Mouse (Mus musculus): ENCODE results near the gene Pramel1. TPM values are rescaled to one million over a fixed set of nuclear protein-coding genes. Genes with fewer than 3 reads are reported as not detected.

Gene Pramel1
- polyA plus RNA-seq (2015; fragmentation: Illumina TruSeq; extraction: RNeasy Lipid Tissue Mini Kit (QIAGEN cat#74804); ENCODE audit: low read depth, low replicate concordance) = not detected

DNA sequence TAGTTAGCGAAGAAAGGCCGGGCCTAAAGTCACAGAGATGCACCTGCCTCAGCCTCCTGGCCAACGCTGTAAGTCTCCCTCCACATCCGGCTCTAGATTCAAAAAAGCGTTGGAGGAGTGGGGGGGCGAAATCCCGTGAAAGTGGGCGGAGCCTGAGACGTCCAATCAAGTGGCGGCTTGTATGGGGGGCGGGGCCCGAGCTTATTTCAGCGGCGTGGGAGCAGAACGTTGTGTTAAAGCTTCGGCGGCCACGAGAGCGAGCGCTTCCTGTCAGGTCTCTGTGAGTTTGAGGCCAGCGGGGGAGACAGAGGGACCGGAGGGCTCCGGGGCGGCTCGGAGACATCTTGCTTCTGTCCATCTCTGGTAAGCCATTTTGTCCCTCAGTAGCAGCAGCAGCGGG lies at the start of gene Pramel1:
Pramel1 (plus strand) TSS at position 248 of the 400 bp plus-strand sequence.

DNA sequence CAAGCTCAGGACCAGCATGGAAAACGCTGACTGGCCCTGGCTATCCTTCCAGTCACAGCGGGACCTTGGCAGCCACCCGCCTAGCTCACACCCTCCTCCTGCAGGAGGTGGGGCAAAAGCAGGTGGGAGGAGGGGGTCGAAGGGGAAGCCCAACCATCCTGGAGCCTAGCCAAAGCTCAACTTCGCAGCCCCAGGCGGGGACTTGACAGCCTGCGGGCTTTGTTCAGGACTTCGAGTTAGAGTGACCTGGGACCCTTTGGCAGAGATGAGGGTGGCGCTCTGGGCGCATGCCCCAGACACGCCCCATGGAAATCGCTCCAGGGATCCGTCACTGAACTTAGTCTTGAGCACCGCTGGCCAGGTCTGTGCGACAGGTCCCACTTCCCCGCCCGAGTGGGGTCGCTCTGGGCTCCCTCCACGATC lies 44.7 kb upstream of the Pramel1 start, which contains the start of gene Lrrc38:
Lrrc38 (plus strand) TSS at position 274 of the 423 bp plus-strand sequence.

DNA sequence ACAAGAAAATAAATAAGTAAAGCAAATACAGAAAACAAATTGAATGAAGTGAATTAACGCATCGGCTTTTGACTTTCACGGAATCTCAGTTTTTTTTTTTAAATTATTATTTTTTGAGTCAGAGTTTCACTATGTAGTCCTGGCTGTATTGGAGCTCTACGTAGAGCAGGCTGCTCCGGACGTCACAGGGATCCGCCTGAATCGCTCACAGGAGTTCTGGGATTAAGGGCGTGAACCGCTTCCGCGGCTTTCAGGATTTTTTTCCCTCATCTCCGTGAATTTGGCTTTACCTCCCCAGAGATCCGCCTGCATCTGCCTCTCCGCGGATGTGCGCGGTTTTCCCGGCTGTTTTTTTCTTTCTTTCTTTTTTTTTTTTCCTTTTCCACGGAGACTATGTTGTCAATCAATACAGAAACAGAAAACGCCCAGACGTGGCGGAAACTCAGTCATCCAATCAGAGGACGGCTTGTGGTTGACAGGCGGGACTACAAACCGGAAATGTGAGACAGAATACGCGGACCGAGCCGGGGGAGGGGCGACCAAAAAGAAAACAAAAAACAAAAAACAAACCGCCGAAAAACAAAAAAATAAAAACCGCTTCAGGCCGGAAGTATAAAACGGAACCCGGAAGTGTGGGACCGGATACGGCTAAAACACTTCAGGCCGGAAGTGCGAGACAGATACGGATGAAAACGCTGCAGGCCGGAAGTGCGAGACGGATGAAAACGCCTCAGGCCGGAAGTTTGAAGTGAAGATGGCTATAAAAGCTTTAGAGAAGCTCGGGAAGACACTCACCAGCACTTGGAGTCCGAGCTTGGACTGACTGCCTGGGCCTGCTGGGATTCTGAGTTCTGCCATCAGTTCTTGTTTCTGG lies 18.2 kb downstream of the Pramel1 start, which contains the start of gene Pramef8:
Pramef8 (plus strand) TSS at position 208 of the 874 bp plus-strand sequence.

Other genes with a start within 250 kb of the Pramel1 start
- gene Prdm2, start 181.4 kb upstream of the Pramel1 start, polyA plus RNA-seq (2015; fragmentation: Illumina TruSeq; extraction: RNeasy Lipid Tissue Mini Kit (QIAGEN cat#74804); ENCODE audit: low read depth, low replicate concordance) = 20.4 TPM
- gene Pdpn, start 94.9 kb upstream of the Pramel1 start, polyA plus RNA-seq (2015; fragmentation: Illumina TruSeq; extraction: RNeasy Lipid Tissue Mini Kit (QIAGEN cat#74804); ENCODE audit: low read depth, low replicate concordance) = 15.5 TPM
- 3.2 TPM for gene Lrrc38, start 44.7 kb upstream of the Pramel1 start, polyA plus RNA-seq (2015; fragmentation: Illumina TruSeq; extraction: RNeasy Lipid Tissue Mini Kit (QIAGEN cat#74804); ENCODE audit: low read depth, low replicate concordance)
- gene Pramef8, start 18.0 kb downstream of the Pramel1 start, polyA plus RNA-seq (2015; fragmentation: Illumina TruSeq; extraction: RNeasy Lipid Tissue Mini Kit (QIAGEN cat#74804); ENCODE audit: low read depth, low replicate concordance) = 13.8 TPM
- not detected for gene Oog4, start 55.9 kb downstream of the Pramel1 start, polyA plus RNA-seq (2015; fragmentation: Illumina TruSeq; extraction: RNeasy Lipid Tissue Mini Kit (QIAGEN cat#74804); ENCODE audit: low read depth, low replicate concordance)
- gene Gm13043, start 116.9 kb downstream of the Pramel1 start, polyA plus RNA-seq (2015; fragmentation: Illumina TruSeq; extraction: RNeasy Lipid Tissue Mini Kit (QIAGEN cat#74804); ENCODE audit: low read depth, low replicate concordance) = not detected
- gene Gm13040, start 141.5 kb downstream of the Pramel1 start, polyA plus RNA-seq (2015; fragmentation: Illumina TruSeq; extraction: RNeasy Lipid Tissue Mini Kit (QIAGEN cat#74804); ENCODE audit: low read depth, low replicate concordance) = not detected
- not detected for gene BC080695, start 157.3 kb downstream of the Pramel1 start, polyA plus RNA-seq (2015; fragmentation: Illumina TruSeq; extraction: RNeasy Lipid Tissue Mini Kit (QIAGEN cat#74804); ENCODE audit: low read depth, low replicate concordance)
- gene Gm13057, start 157.3 kb downstream of the Pramel1 start, polyA plus RNA-seq (2015; fragmentation: Illumina TruSeq; extraction: RNeasy Lipid Tissue Mini Kit (QIAGEN cat#74804); ENCODE audit: low read depth, low replicate concordance) = not detected
- not detected for gene Gm13083, start 220.6 kb downstream of the Pramel1 start, polyA plus RNA-seq (2015; fragmentation: Illumina TruSeq; extraction: RNeasy Lipid Tissue Mini Kit (QIAGEN cat#74804); ENCODE audit: low read depth, low replicate concordance)